Mouse (Mus musculus): ENCODE results near the gene Zfp964. TPM values are rescaled to one million over a fixed set of nuclear protein-coding genes. Genes with fewer than 3 reads are reported as not detected.
"Not testable (repeated sequence)": the region's sequence is repeated elsewhere in the genome, so short reads cannot be mapped to it uniquely, and the experiment has no call there.

Gene Zfp964
- 1 to 10 TPM in 17 of 26 experiments, under 1 TPM in 9; 0.37 to 8.5 (median 1.8) TPM for total RNA-seq (2018; cell fraction: chromatin; rRNA removed)
- total RNA-seq (2018; cell fraction: cytosol; rRNA removed) = under 1 TPM; 0.07 to 0.87 (median 0.28) TPM
- 1 to 10 TPM in 13 of 26 experiments, under 1 TPM in 13; 0.18 to 4.9 (median 1.1) TPM for total RNA-seq (2018; cell fraction: nucleus; rRNA removed)
- 0.38 to 0.52 TPM (median 0.46 TPM) in 3 replicates for polyA plus RNA-seq (2018)

- Histone ChIP-seq H3K79me2 (ENCODE audit: inconsistent target) (no peaks in the 10 kb centered on the region), H3K36me3 (ENCODE audit: inconsistent target) (no peaks in the 10 kb centered on the region), H3K27ac (no peak within 1 kb of the TSS), H3K4me3 (ENCODE audit: inconsistent target) (peak within 1 kb of the TSS; percentile 9; the same call in 1 of the 2 replicates)
- WGBS (ENCODE audit: missing documents) = 2% methylated on average over 51 of the region's 55 CpGs
Measured at GRCm38 (mm10) chr8:69654358-69654981, at the start of gene Zfp964. Zfp964 (plus strand) TSS chr8:69654479.

DNA sequence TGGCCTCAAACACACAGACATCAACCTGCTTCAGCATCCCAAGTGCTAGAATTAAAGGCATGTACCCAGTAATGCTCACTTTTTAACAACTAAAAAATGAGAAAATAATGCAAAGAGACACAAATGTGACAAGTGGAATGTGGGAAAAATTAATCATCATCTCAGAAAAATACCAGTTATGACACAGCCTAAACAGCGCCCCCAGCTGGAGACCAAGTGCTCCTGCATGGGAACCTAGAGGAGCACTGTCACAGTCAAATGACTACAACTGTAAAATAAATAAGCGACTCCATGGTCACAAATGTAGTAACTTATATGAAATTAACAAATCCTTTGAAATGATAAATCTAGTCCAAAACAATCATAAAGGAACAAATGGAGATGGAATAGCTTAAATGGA, 39.6 kb upstream of the Zfp964 start:
- no peak overlapping the region for H3K27ac ChIP-seq
- peaks cover 31% of the 10 kb centered on the region for H3K79me2 ChIP-seq (ENCODE audit: inconsistent target)
- WGBS (ENCODE audit: missing documents) = 80% methylated on average over 2 of the region's 2 CpGs
- no peak overlapping the region for H3K4me3 ChIP-seq (ENCODE audit: inconsistent target)
- peaks cover 35% of the 10 kb centered on the region for H3K36me3 ChIP-seq (ENCODE audit: inconsistent target)

DNA sequence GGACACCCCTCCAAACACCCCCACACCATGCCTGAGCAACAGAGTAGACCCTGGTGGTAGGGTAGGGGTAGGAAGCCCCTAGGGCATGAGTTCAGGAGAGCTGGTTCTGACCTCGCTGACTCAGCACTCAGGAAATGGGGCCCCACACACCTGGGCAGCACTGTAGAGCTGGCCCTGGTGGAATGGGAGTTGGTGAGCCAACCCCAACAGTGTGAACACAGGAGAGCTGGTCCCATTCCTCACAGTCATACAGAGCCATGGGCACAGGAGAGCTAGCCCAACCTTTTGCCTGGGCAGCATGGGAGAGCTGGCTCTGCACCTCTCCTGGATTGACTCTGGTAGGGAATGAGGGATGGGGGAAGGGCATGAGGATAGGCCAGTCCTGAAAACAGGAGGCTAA, 36.2 kb upstream of the Zfp964 start:
- peaks cover 65% of the 10 kb centered on the region for H3K79me2 ChIP-seq (ENCODE audit: inconsistent target)
- H3K4me3 ChIP-seq (ENCODE audit: inconsistent target) = no peak overlapping the region
- H3K36me3 ChIP-seq (ENCODE audit: inconsistent target) = peaks cover 7% of the 10 kb centered on the region; the same call in 1 of the 2 replicates
- peak overlapping the region; percentile 36 for H3K27ac ChIP-seq
- 91% methylated on average over 1 of the region's 1 CpGs for whole genome bisulfite sequencing (ENCODE audit: missing documents)

- H3K79me2 ChIP-seq (ENCODE audit: inconsistent target) = peaks cover 47% of the 10 kb centered on the region
- under 1% methylated on average over 38 of the region's 41 CpGs for WGBS (ENCODE audit: missing documents)
- H3K36me3 ChIP-seq (ENCODE audit: inconsistent target) = no peaks in the 10 kb centered on the region
- peak within 1 kb of the TSS; percentile 47 for H3K27ac ChIP-seq
- peak within 1 kb of the TSS; percentile 44 for H3K4me3 ChIP-seq (ENCODE audit: inconsistent target)
Measured at GRCm38 (mm10) chr8:69625095-69625789, 29.0 kb upstream of the Zfp964 start, which contains the start of gene Zfp868. Zfp868 (minus strand) TSS chr8:69625548.

- no peak overlapping the region; the same call in 1 of the 2 replicates for H3K4me3 ChIP-seq (ENCODE audit: inconsistent target)
- 46% methylated on average over 9 of the region's 10 CpGs for WGBS (ENCODE audit: missing documents)
Measured at GRCm38 (mm10) chr8:69653808-69654357, 396 bp upstream of the Zfp964 start.

GRCm38 (mm10) chr8:69661294-69661693, 7.0 kb downstream of the Zfp964 start:
- H3K27ac ChIP-seq = no peak overlapping the region
- no peak overlapping the region for H3K4me3 ChIP-seq (ENCODE audit: inconsistent target)
- H3K36me3 ChIP-seq (ENCODE audit: inconsistent target) = no peaks in the 10 kb centered on the region
- H3K79me2 ChIP-seq (ENCODE audit: inconsistent target) = no peaks in the 10 kb centered on the region

More at GRCm38 (mm10) chr8:69653808-69654357, 396 bp upstream of the Zfp964 start:
- H3K27ac ChIP-seq = no peak overlapping the region
- no peaks in the 10 kb centered on the region for H3K79me2 ChIP-seq (ENCODE audit: inconsistent target)
- H3K36me3 ChIP-seq (ENCODE audit: inconsistent target) = no peaks in the 10 kb centered on the region

- H3K79me2 ChIP-seq (ENCODE audit: inconsistent target) = not testable (repeated sequence)
- WGBS (ENCODE audit: missing documents) = 84% methylated on average over 2 of the region's 2 CpGs
Measured at GRCm38 (mm10) chr8:69665051-69665450, 10.8 kb downstream of the Zfp964 start.

GRCm38 (mm10) chr8:69701810-69702209, 47.5 kb downstream of the Zfp964 start:
- H3K79me2 ChIP-seq (ENCODE audit: inconsistent target) = no peaks in the 10 kb centered on the region
- H3K27ac ChIP-seq = no peak overlapping the region
- no peak overlapping the region for H3K4me3 ChIP-seq (ENCODE audit: inconsistent target)
- peaks cover 26% of the 10 kb centered on the region for H3K36me3 ChIP-seq (ENCODE audit: inconsistent target)
- WGBS (ENCODE audit: missing documents) = 85% methylated on average over 6 of the region's 6 CpGs

More at GRCm38 (mm10) chr8:69665051-69665450, 10.8 kb downstream of the Zfp964 start:
- not testable (repeated sequence) for H3K36me3 ChIP-seq (ENCODE audit: inconsistent target); H3K27ac ChIP-seq; H3K4me3 ChIP-seq (ENCODE audit: inconsistent target)

- peaks cover 70% of the 10 kb centered on the region for H3K36me3 ChIP-seq (ENCODE audit: inconsistent target)
- not testable (repeated sequence) for H3K27ac ChIP-seq; H3K4me3 ChIP-seq (ENCODE audit: inconsistent target)
- 90% methylated on average over 8 of the region's 10 CpGs for WGBS (ENCODE audit: missing documents)
- H3K79me2 ChIP-seq (ENCODE audit: inconsistent target) = peaks cover 47% of the 10 kb centered on the region
Measured at GRCm38 (mm10) chr8:69710624-69711023, 56.3 kb downstream of the Zfp964 start, which contains the start of gene Zfp869. Zfp869 (minus strand) TSS chr8:69710724.

GRCm38 (mm10) chr8:69713516-69713915, 59.2 kb downstream of the Zfp964 start:
- 95% methylated on average over 8 of the region's 8 CpGs for WGBS (ENCODE audit: missing documents)
- Histone ChIP-seq H3K4me3 (ENCODE audit: inconsistent target) (no peak overlapping the region), H3K27ac (no peak overlapping the region), H3K36me3 (ENCODE audit: inconsistent target) (peaks cover 41% of the 10 kb centered on the region), H3K79me2 (ENCODE audit: inconsistent target) (peaks cover 54% of the 10 kb centered on the region)

GRCm38 (mm10) chr8:69715366-69715765, 61.1 kb downstream of the Zfp964 start:
- Histone ChIP-seq H3K4me3 (ENCODE audit: inconsistent target) (peak overlapping the region; percentile 56), H3K79me2 (ENCODE audit: inconsistent target) (peaks cover 54% of the 10 kb centered on the region), H3K27ac (no peak overlapping the region), H3K36me3 (ENCODE audit: inconsistent target) (peaks cover 22% of the 10 kb centered on the region)
- WGBS (ENCODE audit: missing documents) = 86% methylated on average over 6 of the region's 6 CpGs

Other genes starting within 250 kb of the Zfp964 start
- gene Gm9495, start 200.9 kb upstream of the Zfp964 start, polyA plus RNA-seq (2018) = not detected in 3 replicates
- not detected in 3 replicates for gene Gm7697, start 131.5 kb upstream of the Zfp964 start, polyA plus RNA-seq (2018)
- 7.1 to 10.8 TPM (median 8.6 TPM) in 3 replicates for gene Zfp868, start 28.9 kb upstream of the Zfp964 start, polyA plus RNA-seq (2018)
- gene Zfp869, start 56.2 kb downstream of the Zfp964 start, polyA plus RNA-seq (2018) = 13.1 to 18.8 TPM (median 17.6 TPM) in 3 replicates
- gene Zfp963, start 95.5 kb downstream of the Zfp964 start, polyA plus RNA-seq (2018) = 3.1 to 6.2 TPM (median 3.8 TPM) in 3 replicates
- 0.75 TPM in 1 of 3 replicates, not detected in the others for gene Gm20422, start 120.4 kb downstream of the Zfp964 start, polyA plus RNA-seq (2018)
- 22.5 to 33.4 TPM (median 32.7 TPM) in 3 replicates for gene Atp13a1, start 136.7 kb downstream of the Zfp964 start, polyA plus RNA-seq (2018)
- 10.1 to 11.2 TPM (median 10.2 TPM) in 3 replicates for gene Zfp866, start 136.7 kb downstream of the Zfp964 start, polyA plus RNA-seq (2018)
- 53.5 to 77.1 TPM (median 60.5 TPM) in 3 replicates for gene Gmip, start 154.2 kb downstream of the Zfp964 start, polyA plus RNA-seq (2018)
- 0.36 to 0.38 TPM (median 0.37 TPM) in 3 replicates for gene Lpar2, start 167.9 kb downstream of the Zfp964 start, polyA plus RNA-seq (2018)
- gene Pbx4, start 178.0 kb downstream of the Zfp964 start, polyA plus RNA-seq (2018) = 0.34 TPM in 1 of 3 replicates, not detected in the others
- gene Cilp2, start 233.2 kb downstream of the Zfp964 start, polyA plus RNA-seq (2018) = not detected in 3 replicates
- 0.22 to 0.84 TPM in 2 of 3 replicates, not detected in the other for gene Tssk6, start 247.7 kb downstream of the Zfp964 start, polyA plus RNA-seq (2018)
- 46.3 to 85.8 TPM (median 78.8 TPM) in 3 replicates for gene Ndufa13, start 248.1 kb downstream of the Zfp964 start, polyA plus RNA-seq (2018)
- gene Yjefn3, start 248.2 kb downstream of the Zfp964 start, polyA plus RNA-seq (2018) = 0.68 TPM in 1 of 3 replicates, not detected in the others

All from macrophage (primary cell).